Mouse (Mus musculus) retina, postnatal 1 day (tissue): ENCODE data around the gene Krt12.

ENCODE experiments used
- DNase-seq: peaks from one replicate; pipeline ENCODE4 v3.0.0-alpha.2; 2012

The Krt12 gene

GRCm38 (mm10) chr11:99396661-99397060, 25.4 kb downstream of the Krt12 start:
- DNase-seq, result no peak

GRCm38 (mm10) chr11:99396034-99396433, 26.0 kb downstream of the Krt12 start:
- peak; percentile 79 for DNase-seq

GRCm38 (mm10) chr11:99392492-99392891, 29.6 kb downstream of the Krt12 start:
- no peak for DNase-seq

GRCm38 (mm10) chr11:99391375-99391774, 30.7 kb downstream of the Krt12 start:
- DNase-seq, result no peak

- no peak for DNase-seq
These were observed 31.2 kb downstream of the Krt12 start for GRCm38 (mm10) chr11:99390866-99391265.

- no peak for DNase-seq
These were observed 32.8 kb downstream of the Krt12 start, which contains the start of gene Krt10 for GRCm38 (mm10) chr11:99389264-99389663. Gene Krt10 (minus strand): TSS chr11:99389364.

- DNase-seq, result no peak
These were observed 33.4 kb downstream of the Krt12 start for GRCm38 (mm10) chr11:99388661-99389060.

GRCm38 (mm10) chr11:99385813-99386721, 36.0 kb downstream of the Krt12 start:
- DNase-seq, result peak; percentile 93

GRCm38 (mm10) chr11:99379568-99379967, 42.5 kb downstream of the Krt12 start:
- DNase-seq, result peak; percentile 82

- DNase-seq, result no peak
These were observed 47.3 kb downstream of the Krt12 start, which contains the start of gene Krt28 for GRCm38 (mm10) chr11:99374803-99375202. Gene Krt28 (minus strand): TSS chr11:99374903.

GRCm38 (mm10) chr11:99369853-99370451, 52.1 kb downstream of the Krt12 start:
- DNase-seq, result peak; percentile 73

- DNase-seq, result peak; percentile 59
These were observed 52.8 kb downstream of the Krt12 start for GRCm38 (mm10) chr11:99369229-99369628.

GRCm38 (mm10) chr11:99366791-99367190, 55.3 kb downstream of the Krt12 start:
- peak; percentile 37 for DNase-seq
